Comparison of ENCODE assay signal across 8 mouse cellular contexts in genomic region chr8:122575735-122576647, GRCm38 (mm10). TPM values are rescaled to one million over a fixed set of nuclear protein-coding genes. Genes with fewer than 3 reads are reported as not detected.
DNase-seq lines count a peak whose midpoint lies in the region; ATAC-seq lines count a peak whose summit lies in the region.

No protein-coding gene starts in this region.

- no peaks in the 10 kb centered on the region for H3K27me3 ChIP-seq in embryonic facial prominence, embryonic 12.5 days
- no peaks in the 10 kb centered on the region for H3K27me3 ChIP-seq in intestine, embryonic 16.5 days (replicated peaks; ENCODE audit: control insufficient read depth, insufficient read depth, low read length)
- H3K27me3 ChIP-seq in neural tube, embryonic 12.5 days (replicated peaks), result no peaks in the 10 kb centered on the region

- no peaks in the 10 kb centered on the region for H3K9me3 ChIP-seq in embryonic facial prominence, embryonic 12.5 days
- no peaks in the 10 kb centered on the region for H3K9me3 ChIP-seq in intestine, embryonic 16.5 days (ENCODE audit: control insufficient read depth, low read length)
- H3K9me3 ChIP-seq in neural tube, embryonic 12.5 days, result no peaks in the 10 kb centered on the region

- H3K9ac ChIP-seq in embryonic facial prominence, embryonic 12.5 days, result peak overlapping the region; percentile 79
- peak overlapping the region; percentile 90 for H3K9ac ChIP-seq in intestine, embryonic 16.5 days (ENCODE audit: low read depth, low read length)
- H3K9ac ChIP-seq in neural tube, embryonic 12.5 days, result peak overlapping the region; percentile 74

- WGBS in embryonic facial prominence, embryonic 12.5 days, result 19% methylated on average over 21 of the region's 21 CpGs
- 14% methylated on average over 21 of the region's 21 CpGs for WGBS in intestine, embryonic 16.5 days
- 17% methylated on average over 21 of the region's 21 CpGs for WGBS in neural tube, embryonic 12.5 days

- peak overlapping the region; percentile 85 for H3K4me2 ChIP-seq in embryonic facial prominence, embryonic 12.5 days (replicated peaks)
- peak overlapping the region; percentile 50 for H3K4me2 ChIP-seq in intestine, embryonic 16.5 days (ENCODE audit: low read depth, low read length)
- H3K4me2 ChIP-seq in neural tube, embryonic 12.5 days (replicated peaks), result peak overlapping the region; percentile 78

- peak; percentile 65 for DNase-seq in cerebellum, adult 9-11 months
- DNase-seq in 3T3-L1 (ENCODE audit: low read depth, low spot score), result peak; percentile 44
- DNase-seq in adrenal gland, adult 8-10 months, result no peak
- no peak for DNase-seq in thymus, postnatal 0 days (ENCODE audit: low spot score)

- ATAC-seq in cerebellum, adult (ENCODE audit: insufficient number of reproducible peaks, low FRiP score, low TSS enrichment), result no peak
- peak; percentile 11; the same call in 1 of the 2 replicates for ATAC-seq in embryonic facial prominence, embryonic 12.5 days (ENCODE audit: insufficient number of reproducible peaks, insufficient read depth, low FRiP score, low TSS enrichment)
- peak; percentile 10 for ATAC-seq in intestine, embryonic 16.5 days
- peak; percentile 45 for ATAC-seq in neural tube, embryonic 12.5 days (ENCODE audit: low FRiP score, low read depth)

- H3K4me1 ChIP-seq in embryonic facial prominence, embryonic 12.5 days, result peaks cover 41% of the 10 kb centered on the region
- peaks cover 42% of the 10 kb centered on the region for H3K4me1 ChIP-seq in intestine, embryonic 16.5 days (ENCODE audit: control insufficient read depth, insufficient read depth, low read length)
- H3K4me1 ChIP-seq in neural tube, embryonic 12.5 days, result peaks cover 32% of the 10 kb centered on the region

- peak overlapping the region; percentile 83 for H3K27ac ChIP-seq in embryonic facial prominence, embryonic 12.5 days
- peak overlapping the region; percentile 94 for H3K27ac ChIP-seq in intestine, embryonic 16.5 days (ENCODE audit: low read length)
- no peak overlapping the region for H3K27ac ChIP-seq in neural tube, embryonic 12.5 days

- peak overlapping the region; percentile 71 for H3K4me3 ChIP-seq in embryonic facial prominence, embryonic 12.5 days
- peak overlapping the region; percentile 71 for H3K4me3 ChIP-seq in intestine, embryonic 16.5 days (ENCODE audit: low read length)
- H3K4me3 ChIP-seq in neural tube, embryonic 12.5 days, result peak overlapping the region; percentile 51

- H3K36me3 ChIP-seq in embryonic facial prominence, embryonic 12.5 days, result peaks cover 40% of the 10 kb centered on the region
- H3K36me3 ChIP-seq in intestine, embryonic 16.5 days (ENCODE audit: control insufficient read depth, insufficient read depth, low read length), result peaks cover 11% of the 10 kb centered on the region; the same call in 1 of the 2 replicates
- H3K36me3 ChIP-seq in neural tube, embryonic 12.5 days, result peaks cover 23% of the 10 kb centered on the region

RNA-seq across cellular contexts. Expression of gene Aprt, which starts 0.7 kb away (rescaled TPM):
- polyA plus RNA-seq in embryonic facial prominence, embryonic 12.5 days (2016; fragmentation: Nextera tagmentation; extraction: Ambion mirVana), result 289 and 298 TPM in 2 replicates
- polyA plus RNA-seq in intestine, embryonic 16.5 days (2015; fragmentation: Nextera tagmentation; extraction: Ambion mirVana), result 736 and 778 TPM in 2 replicates
- 182 and 194 TPM in 2 replicates for polyA plus RNA-seq in neural tube, embryonic 12.5 days (2016; fragmentation: Nextera tagmentation; extraction: Ambion mirVana)
- total RNA-seq in adrenal gland, adult 8-10 months (2022), result 100 to 1,000 TPM in 3 of 4 experiments, 10 to 100 TPM in 1; 83.4 to 110 (median 106) TPM
- 173 and 174 TPM in 2 replicates for polyA plus RNA-seq in thymus, postnatal 0 days (2015; fragmentation: Nextera tagmentation; extraction: Ambion mirVana)

RNA-seq across cellular contexts. Expression of gene Cdt1, which starts 8.2 kb away (rescaled TPM):
- 41.2 and 41.6 TPM in 2 replicates for polyA plus RNA-seq in embryonic facial prominence, embryonic 12.5 days (2016; fragmentation: Nextera tagmentation; extraction: Ambion mirVana)
- polyA plus RNA-seq in intestine, embryonic 16.5 days (2015; fragmentation: Nextera tagmentation; extraction: Ambion mirVana), result 36.2 and 40.0 TPM in 2 replicates
- 22.8 and 25.9 TPM in 2 replicates for polyA plus RNA-seq in neural tube, embryonic 12.5 days (2016; fragmentation: Nextera tagmentation; extraction: Ambion mirVana)
- total RNA-seq in adrenal gland, adult 8-10 months (2022), result 1 to 10 TPM; 4.8 to 9.9 (median 8.2) TPM
- polyA plus RNA-seq in thymus, postnatal 0 days (2015; fragmentation: Nextera tagmentation; extraction: Ambion mirVana), result 50.6 and 51.1 TPM in 2 replicates

RNA-seq across cellular contexts. Expression of gene Piezo1, which starts 24.9 kb away (rescaled TPM):
- 11.6 and 16.7 TPM in 2 replicates for polyA plus RNA-seq in embryonic facial prominence, embryonic 12.5 days (2016; fragmentation: Nextera tagmentation; extraction: Ambion mirVana)
- polyA plus RNA-seq in intestine, embryonic 16.5 days (2015; fragmentation: Nextera tagmentation; extraction: Ambion mirVana), result 9.8 and 11.3 TPM in 2 replicates
- polyA plus RNA-seq in neural tube, embryonic 12.5 days (2016; fragmentation: Nextera tagmentation; extraction: Ambion mirVana), result 6.4 and 6.5 TPM in 2 replicates
- total RNA-seq in adrenal gland, adult 8-10 months (2022), result 10 to 100 TPM; 13.8 to 25.2 (median 18.5) TPM
- polyA plus RNA-seq in thymus, postnatal 0 days (2015; fragmentation: Nextera tagmentation; extraction: Ambion mirVana), result 5.2 and 6.9 TPM in 2 replicates

RNA-seq across cellular contexts. Expression of gene Galns, which starts 35.3 kb away (rescaled TPM):
- 7.1 and 7.4 TPM in 2 replicates for polyA plus RNA-seq in embryonic facial prominence, embryonic 12.5 days (2016; fragmentation: Nextera tagmentation; extraction: Ambion mirVana)
- 22.4 and 27.4 TPM in 2 replicates for polyA plus RNA-seq in intestine, embryonic 16.5 days (2015; fragmentation: Nextera tagmentation; extraction: Ambion mirVana)
- polyA plus RNA-seq in neural tube, embryonic 12.5 days (2016; fragmentation: Nextera tagmentation; extraction: Ambion mirVana), result 4.6 and 6.2 TPM in 2 replicates
- 10 to 100 TPM in 2 of 4 experiments, 1 to 10 TPM in 2; 6.4 to 11.6 (median 9.1) TPM for total RNA-seq in adrenal gland, adult 8-10 months (2022)
- 10.5 and 11.7 TPM in 2 replicates for polyA plus RNA-seq in thymus, postnatal 0 days (2015; fragmentation: Nextera tagmentation; extraction: Ambion mirVana)

RNA-seq across cellular contexts. Expression of gene Trappc2l, which starts 35.4 kb away (rescaled TPM):
- polyA plus RNA-seq in embryonic facial prominence, embryonic 12.5 days (2016; fragmentation: Nextera tagmentation; extraction: Ambion mirVana), result 46.3 and 56.3 TPM in 2 replicates
- polyA plus RNA-seq in intestine, embryonic 16.5 days (2015; fragmentation: Nextera tagmentation; extraction: Ambion mirVana), result 76.7 and 86.4 TPM in 2 replicates
- 65.6 and 69.7 TPM in 2 replicates for polyA plus RNA-seq in neural tube, embryonic 12.5 days (2016; fragmentation: Nextera tagmentation; extraction: Ambion mirVana)
- 10 to 100 TPM; 61.7 to 64.9 (median 62.9) TPM for total RNA-seq in adrenal gland, adult 8-10 months (2022)
- polyA plus RNA-seq in thymus, postnatal 0 days (2015; fragmentation: Nextera tagmentation; extraction: Ambion mirVana), result 52.9 and 56.9 TPM in 2 replicates

Comparison
In these comparisons a context has a peak if more than half of its experiments do, and no peak if none do; other contexts are left out.
1. DNase-seq: peak in cerebellum, adult 9-11 months (single experiment) and 3T3-L1 (single experiment); none in adrenal gland, adult 8-10 months (single experiment) and thymus, postnatal 0 days (single experiment).
2. Peak in every context shown above with its lines, with median percentiles within 50 percentile points of each other: H3K4me2 ChIP-seq, H3K4me3 ChIP-seq and H3K9ac ChIP-seq.